Mouse (Mus musculus) gonadal fat pad, adult 2 months (tissue): Measurements from ENCODE around the gene Hsd11b1. TPM values are rescaled to one million over a fixed set of nuclear protein-coding genes. Genes with fewer than 3 reads are reported as not detected.

Experiments used
- DNase-seq: peaks from one replicate; pipeline ENCODE4 v3.0.0-alpha.2; 2012; ENCODE audit warnings: low read depth
- polyA plus RNA-seq: library from polyadenylated mRNA; depleted of rRNA; stranded (reverse); fragments of >200 nt; gene quantifications from 2 replicates; pipeline ENCODE4 v1.2.3, GENCODE M21; 2012

Hsd11b1 gene
- polyA plus RNA-seq, 1 experiment = 184 TPM

DNA sequence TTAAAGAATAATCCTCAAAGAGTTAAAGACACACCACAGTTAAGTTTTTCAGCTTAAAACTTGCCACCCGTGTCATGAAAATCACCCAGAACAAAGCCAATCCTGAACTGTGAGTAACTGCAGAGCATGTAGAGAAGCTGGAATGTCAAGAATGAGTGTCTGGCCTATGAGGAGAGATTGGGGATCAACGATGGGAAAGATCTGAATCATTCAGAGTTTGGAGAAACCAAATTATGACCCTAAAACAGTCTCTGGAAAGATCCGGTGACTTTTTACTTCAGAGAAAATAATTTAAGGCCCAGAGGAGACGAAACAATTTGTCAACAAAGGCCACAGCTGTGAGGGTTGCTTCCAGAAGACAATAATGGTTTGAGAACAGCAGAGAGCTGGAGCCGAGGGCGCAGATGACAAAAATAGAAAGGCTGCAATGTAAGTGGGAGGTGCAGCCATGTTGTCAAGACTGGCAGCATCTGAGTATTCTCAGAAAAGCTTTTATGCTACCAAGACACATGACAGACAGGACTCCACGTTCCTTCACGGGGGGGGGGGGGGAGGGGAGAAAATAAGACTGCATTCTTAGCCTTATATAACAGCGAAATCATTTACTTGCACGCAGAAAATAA is 20.2 kb downstream of the Hsd11b1 start:
- DNase-seq = no peak

DNA sequence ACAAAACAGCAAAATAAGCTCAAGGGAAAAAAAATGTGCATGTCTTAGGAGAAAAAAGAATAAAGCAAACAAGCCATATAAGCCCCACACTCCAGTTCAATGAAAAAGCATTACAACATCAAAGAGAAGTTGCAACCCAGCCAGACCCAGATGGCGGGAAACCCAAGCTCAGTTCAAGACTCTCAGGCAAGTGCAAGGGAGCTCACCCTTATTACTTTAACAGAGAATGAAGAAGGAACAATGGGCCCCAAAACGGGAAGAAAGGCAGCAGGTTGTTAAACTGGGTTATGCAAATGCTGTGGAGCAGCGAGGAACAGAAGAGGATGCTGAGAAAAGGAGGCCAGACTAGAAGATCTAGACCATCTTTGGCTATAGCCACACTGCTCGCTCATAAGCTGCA is 21.0 kb downstream of the Hsd11b1 start:
- DNase-seq = no peak

DNA sequence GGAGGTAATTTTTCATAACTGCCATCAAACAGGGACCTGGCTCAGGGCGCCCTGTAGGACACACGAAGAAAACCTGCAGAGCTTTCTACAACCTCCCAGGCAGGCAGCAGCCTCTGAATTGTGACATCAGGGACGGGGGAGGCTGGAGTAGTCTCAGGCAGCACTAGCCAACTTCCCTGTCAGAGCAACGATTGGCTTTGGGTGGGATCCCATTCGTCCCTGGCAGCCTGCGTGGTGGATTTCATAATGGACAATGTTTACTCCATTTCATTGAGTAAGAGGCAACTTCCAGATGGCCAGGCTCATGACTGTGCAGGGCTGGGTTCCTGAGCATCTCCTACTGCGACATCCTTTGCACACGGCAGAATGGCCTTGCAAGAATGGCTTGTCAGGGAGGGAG is 21.6 kb downstream of the Hsd11b1 start:
- peak; percentile 94 for DNase-seq

DNA sequence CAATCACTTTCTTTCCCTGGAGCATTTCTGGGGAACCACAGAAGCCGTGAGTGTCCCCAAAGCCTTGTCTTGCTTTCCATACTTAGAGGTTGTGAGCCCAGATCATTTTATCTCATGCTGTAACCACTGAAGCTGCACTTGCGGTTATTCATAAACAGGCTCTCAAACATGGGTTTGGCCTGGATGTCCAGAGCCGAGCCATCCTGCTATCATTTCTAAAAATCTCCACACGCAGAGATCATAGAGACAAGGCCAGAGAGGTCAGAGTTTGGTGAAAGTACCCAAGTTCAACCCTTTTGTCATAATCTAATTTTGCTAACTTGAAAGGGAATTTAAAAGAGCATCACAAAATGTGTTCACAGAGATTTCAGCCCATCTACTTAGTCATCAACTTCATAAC is 22.4 kb downstream of the Hsd11b1 start:
- no peak for DNase-seq

DNA sequence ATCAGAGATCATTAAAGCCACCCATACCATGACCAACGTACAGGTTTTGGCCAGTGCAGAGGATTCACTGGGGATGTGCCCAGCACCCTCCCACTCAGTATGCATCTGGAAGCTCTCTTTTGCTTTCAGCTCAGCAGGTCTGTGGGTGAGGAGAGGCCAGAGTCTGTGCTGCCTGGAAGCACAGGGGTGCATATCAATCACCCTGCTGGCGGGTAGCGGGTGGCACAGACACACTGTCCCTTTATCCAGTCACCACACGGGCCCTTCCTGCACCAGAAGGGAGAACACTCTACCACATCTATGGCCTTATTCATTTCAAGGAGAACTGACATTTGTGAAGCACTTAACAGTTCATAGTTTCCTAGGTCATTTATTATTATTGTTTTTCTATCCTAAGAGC is 25.4 kb downstream of the Hsd11b1 start:
- DNase-seq = no peak

DNA sequence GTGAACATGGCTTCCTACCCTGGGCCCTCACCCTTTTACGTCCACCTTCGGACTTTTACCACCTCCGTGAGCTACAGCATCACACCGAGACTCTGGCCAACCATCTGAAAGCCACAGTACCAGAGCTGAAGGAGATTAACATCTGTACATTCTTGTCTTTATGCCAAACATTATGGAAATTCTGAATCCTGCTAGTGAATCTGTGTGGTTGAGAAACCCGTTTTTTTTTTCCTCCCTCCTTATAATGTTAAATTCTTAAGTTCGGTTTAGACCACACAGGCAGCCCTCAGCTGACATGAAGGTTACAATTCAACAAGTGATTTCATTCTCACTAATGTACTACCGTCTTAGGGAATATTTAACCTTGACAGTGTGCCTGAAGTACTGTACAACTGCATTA is 28.9 kb downstream of the Hsd11b1 start:
- no peak for DNase-seq

DNA sequence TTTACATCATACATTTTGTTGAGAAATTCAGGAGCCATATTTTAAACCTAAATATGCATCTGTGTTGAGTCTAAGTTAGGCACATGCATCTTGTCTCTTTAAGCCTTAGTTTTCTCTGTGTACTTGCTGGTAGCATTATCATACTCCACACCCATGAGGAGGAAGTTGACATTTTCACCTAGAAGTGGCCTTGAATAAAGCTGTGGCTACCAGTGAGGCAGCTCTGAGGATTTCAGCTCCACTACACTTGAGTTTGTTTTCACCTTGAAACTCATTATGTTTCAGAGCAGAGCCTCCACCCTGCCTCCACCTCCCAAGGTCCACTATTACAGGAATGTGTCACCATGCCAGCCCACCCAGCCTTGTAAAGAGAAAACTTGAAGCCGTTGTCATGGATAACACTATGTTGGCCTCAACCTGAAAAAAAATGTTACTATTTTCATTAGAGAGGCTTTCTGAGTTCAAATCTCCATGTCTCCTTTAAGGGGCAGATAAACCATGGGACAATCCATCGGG is 29.7 kb downstream of the Hsd11b1 start:
- no peak for DNase-seq

DNA sequence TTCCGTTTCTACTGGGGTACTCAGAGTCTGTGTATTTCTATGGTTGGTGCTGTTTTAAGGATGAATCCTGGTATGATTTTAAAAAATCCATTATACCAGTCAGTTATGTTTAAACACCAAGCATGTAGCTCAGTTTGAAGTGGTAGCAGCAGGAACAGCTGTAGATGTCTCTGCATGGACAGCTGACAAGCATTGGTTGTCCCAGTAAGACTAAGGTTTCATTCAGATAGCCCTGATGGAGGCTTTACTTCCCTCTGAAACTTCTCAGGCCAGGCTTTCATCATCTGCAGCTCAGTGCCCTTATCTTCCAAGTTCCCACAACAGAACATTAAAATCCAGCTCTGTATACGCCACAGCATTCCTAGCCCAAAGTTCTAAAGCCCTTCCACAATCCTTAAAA is 31.1 kb downstream of the Hsd11b1 start:
- no peak for DNase-seq

DNA sequence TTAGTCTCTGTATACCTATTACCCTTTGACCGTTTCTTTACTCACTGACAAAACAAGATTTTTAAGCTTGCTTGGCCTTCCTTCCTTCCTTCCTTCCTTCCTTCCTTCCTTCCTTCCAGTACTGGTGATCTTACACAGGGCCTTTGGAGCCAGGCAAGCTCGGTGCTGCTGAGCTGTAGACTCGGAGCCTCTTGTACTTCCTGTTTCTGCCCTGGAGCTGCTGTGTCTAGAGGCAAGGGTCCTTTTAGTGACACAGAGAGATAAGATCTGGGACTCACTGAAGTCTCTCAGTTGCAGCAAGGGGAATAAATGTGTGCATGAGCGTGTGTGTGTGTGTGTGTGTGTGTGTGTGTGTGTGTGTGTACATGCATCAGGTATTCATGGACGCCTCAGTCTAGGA is 32.9 kb downstream of the Hsd11b1 start:
- no peak for DNase-seq

DNA sequence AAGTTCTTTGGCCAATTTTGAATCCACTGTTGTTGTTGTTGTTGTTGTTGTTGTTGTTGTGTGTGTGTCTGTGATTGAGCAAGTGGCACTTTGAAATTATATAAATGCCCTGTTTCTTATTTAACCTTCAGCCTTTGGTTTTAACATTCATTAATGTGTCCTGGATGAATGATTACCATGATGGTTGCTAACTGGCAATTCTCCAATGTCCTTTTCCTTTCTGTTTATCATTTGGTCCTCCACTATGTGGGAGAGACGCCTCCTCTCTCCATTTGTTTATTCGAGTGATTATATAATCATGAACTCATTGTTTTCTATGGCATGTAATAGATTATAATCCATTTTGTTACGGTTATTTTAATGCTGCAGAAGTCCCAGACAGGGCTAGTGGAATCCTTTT is 33.3 kb downstream of the Hsd11b1 start:
- no peak for DNase-seq

DNA sequence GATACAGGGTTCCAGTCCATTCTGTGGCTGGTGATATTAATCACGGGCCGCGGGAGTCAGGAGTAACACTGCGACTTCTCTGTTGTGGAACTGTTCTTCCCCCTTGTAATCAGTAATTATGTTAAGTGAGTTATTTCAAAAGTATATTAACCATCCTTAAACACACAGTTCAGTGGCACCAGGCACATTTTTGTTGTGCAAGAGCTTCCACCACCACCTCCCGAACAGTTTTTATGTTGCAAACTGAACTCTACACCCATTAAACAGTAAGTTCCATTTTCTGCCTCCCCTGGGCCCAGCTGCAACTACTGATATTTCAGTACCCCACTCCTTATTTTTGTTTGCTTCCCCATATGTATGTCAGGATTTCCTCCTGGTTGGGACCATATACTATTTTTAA is 34.3 kb downstream of the Hsd11b1 start:
- DNase-seq = no peak

DNA sequence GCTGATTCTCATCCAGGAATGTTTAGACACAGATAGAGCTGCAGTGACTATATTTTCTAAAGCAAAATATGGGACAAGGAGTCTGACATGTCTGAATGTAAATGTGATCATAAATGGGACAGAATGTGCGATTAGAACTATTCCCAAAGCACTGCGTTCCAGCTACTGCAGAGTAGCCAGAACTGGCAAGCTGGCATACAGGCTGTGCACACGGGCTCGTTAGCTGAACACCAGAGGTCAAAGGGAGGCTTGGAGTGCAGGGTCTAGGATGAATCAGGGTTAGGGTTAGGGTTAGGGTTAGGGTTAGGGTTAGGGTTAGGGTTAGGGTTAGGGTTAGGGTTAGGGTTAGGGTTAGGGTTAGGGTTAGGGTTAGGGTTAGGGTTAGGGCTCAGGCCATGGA is 36.3 kb downstream of the Hsd11b1 start:
- DNase-seq = no peak

DNA sequence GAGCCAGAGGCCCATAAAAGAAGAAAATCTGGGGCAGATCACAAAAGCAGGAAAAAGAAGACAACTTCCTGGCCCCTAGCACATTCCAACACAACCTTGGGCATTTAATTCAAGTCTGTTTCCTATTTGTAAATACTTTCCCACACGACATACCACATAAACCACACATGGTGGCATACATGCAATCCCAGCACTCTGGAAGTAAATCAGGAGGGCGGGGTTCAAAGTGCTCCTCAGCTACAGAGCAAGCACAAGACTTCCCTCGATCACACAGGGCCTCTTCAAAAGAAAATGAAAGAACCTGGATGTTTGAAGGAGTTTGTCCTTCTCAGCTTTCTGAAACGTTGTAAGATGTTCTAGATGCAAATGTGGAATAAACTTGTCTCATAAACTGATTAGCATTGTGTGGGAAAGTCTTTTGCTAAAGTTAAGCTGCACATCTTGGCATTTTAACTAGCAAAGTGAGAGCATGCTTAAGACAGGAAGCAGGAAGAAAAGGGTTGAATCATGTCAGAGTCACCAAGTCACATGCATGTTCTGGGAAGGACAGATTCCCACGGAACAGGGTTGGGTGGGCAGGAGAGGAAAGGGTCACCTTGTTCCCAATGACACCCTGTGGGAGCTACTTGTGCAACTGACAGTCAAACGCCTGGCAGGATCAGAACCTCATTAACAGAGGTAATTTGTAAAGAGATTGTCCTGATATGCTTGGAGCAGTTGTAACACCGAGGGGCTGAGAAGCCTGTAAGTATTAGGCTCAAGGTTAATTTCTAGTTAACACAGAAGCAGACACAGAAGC is 37.0 kb downstream of the Hsd11b1 start:
- DNase-seq = peak; percentile 79

DNA sequence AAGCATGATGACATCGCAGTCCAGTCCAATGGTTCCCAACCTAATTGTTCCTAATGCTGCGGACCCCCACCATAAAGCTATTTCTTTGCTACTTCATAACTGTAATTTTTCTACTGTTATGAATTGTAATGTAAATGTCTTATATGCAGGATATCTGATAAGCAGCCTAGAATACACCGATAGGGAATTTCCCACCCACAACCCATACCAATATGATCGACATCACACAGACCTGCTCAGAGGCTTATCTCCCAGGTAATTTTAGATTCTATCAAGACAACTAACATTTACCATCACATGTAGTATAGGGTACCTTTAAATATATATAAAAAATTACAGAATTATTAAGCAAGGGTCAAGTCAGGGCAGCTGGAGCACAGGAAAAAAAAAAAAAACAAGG is 37.8 kb downstream of the Hsd11b1 start:
- no peak for DNase-seq

DNA sequence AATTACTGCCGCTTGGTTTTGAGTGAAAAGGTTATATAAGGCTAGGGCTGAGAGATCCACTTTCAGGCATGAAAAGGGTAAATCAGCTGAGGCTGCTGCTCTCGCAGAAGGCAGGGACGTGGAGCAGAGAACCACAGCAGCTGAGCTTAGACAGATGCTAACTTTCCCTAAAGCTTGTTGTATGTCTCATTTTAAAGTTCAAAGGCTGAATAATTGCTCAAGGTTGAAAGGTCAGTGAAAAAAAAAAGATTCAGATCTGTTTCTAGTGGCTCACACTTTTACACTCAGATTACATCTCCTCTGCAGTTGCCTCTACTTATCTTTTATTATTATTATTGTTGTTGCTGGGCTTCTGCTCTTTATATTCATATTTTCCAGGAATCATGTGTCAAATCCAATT is 38.3 kb downstream of the Hsd11b1 start:
- no peak for DNase-seq

DNA sequence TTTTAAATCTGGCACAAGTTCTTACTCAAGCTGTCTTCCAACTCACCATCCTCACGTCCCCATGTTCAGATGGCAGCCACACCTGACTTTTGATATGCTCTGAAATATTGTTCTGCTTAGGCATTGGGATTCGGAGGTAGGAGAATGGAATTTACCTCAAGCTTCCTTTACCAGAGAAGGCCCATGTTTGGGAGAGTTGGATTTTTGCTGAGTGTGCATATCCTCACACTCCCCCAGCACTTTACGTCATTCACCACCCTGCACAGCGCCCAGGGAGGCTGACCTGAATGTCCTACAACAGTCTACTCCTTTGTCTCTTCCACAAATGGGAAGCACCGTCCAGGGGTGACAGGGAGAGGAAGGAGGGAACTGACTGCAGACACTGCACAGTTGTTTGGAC is 43.5 kb downstream of the Hsd11b1 start:
- no peak for DNase-seq

DNA sequence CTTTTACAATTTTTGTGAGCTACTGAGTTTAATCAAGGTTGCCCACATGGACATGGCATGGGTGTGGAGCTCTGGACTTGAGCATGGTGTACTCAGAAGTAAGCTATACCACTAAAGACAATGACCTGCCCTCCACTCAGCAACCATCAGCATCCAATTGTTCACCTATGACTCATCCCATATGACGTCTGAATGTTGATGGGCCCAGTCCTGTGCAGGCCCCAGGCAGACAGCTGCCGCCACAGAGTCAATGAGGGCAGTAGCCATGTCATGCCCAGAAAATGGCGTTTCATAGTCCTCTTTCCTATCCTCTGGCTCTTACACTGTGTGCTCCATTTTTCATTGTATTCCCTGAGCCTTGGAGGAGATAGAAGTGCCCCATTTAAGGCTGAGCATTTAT is 47.9 kb downstream of the Hsd11b1 start:
- no peak for DNase-seq

DNA sequence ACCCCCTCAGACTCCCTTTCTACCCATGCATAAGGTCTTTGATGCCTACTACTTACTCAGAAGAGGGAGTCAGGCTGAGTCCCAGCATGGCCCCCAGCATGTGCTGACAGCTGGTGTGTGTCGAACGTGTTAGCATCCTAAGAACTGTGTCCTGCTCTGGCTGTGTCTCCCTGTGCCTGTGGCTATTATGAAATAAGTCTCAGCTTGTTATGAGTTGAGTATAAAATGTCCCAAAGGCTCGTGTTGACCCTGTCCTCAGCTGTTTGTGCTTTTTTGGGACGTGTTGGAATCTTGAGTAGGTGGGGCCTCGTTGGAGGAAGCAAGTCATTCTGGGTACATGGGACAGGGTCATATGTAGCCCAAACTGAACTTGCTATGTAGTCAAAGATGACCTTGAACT is 49.8 kb downstream of the Hsd11b1 start:
- no peak for DNase-seq

DNA sequence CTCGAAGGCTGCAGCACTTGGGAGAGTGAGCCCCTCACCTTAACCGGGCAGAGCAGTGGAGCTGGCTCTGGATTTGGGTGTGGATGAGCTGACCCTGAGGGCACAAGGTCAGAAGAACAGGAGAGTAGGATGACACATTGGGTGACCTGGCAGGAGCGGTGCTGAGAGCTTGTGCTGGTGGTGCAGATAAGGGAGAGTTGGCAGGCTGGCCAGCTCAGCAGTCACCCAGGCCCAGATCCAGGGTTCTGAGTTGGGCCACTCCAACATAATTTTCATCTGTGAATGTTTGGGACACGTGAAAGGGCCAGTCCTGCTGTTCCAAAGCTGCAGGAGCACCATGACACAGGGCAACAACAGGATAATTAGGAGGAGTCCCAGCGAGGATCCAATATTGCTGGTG is 52.5 kb downstream of the Hsd11b1 start:
- no peak for DNase-seq

DNA sequence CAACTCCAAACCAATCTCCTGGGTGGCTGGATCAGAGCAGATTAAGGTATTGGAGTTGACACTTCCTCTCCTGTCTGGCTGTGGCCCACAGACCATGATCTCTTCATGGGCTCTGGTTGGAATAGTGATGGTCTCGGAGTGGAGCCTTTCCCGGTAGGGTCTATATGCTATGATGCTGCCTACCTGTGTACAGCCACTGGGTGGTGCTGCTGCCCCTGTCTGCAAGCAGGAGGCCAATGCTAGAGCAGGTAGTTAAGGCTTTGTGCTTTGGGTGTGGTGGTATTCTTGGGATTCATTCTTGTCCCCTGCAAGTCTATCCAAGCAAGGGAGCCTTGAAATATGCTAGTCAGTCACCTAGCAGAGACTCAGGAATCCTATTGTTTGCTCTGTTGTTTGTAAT is 55.7 kb downstream of the Hsd11b1 start:
- DNase-seq = no peak

DNA sequence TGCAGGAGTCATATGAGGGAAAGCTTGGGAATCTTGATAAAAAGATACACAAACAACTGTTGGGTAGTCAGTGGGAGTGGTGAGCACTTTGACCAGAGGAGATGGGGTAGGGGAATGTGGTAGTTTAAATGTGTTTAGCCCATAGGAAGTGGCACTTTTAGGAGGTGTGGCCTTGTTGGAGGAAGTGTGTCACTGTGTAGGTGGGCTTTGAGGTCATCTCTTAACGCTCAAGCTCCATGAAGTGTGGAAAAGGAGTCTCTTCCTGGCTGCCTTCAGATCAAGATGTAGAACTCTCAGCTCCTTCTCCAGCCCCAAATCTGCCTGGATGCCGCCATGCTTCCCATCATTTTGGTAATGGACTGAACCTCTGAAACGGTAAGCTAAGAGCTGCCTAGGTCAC is 56.4 kb downstream of the Hsd11b1 start, which contains the start of gene Lamb3:
Lamb3 (plus strand) TSS at position 197 of the 400 bp plus-strand sequence.
- no peak for DNase-seq

DNA sequence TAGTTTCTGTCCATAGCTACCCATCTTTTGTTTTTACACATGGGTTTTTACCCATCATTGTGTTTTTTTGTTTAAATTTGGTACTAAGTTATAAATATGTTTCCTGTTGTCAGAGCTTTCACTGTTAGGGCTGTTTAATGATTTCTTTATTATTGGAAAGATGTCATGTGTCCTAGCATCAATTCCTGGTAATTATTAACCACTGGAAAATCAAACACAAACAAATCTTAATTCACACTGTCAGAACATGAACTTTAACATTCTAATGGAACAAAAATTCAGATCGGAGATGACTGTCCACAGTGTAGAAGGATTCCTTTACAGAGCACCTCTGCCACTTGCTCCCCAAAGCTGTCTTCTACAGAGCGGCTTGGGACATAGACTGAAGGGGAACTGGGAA is 58.4 kb downstream of the Hsd11b1 start:
- DNase-seq = no peak

DNA sequence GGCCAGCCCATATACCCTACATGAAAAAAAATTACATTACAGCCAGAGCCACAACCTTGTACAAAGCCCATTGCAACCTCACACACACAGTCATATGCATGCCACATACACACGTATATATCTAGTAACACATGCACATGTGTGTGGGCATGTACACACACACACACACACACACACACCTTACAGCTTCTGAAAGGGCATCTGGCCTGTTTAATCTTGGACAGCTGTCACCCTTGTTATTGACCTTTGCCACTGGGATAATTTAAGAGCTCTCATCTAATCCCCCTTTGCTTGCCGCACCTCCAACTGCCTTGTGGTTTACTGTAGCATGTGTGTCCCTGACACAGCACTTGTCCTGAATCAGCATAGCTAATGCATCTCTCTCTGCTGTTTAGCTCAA is 60.1 kb downstream of the Hsd11b1 start:
- DNase-seq = no peak
